In genomic region chr3:29666796-29667195, GRCm38 (mm10) we compare ENCODE assay signal across 10 mouse cellular contexts.
"Had no signal": no experiment of that assay in that cellular context is flagged by ENCODE, and none has a peak within 500 bp of the region (broad histone marks: within the 10 kb centered on the region; RNA-seq: fewer than 3 reads in every experiment).

No protein-coding gene starts in this region.

- H3K27ac ChIP-seq: limb, embryonic 12.5 days; liver, embryonic 14.5 days; midbrain, embryonic 13.5 days; stomach, embryonic 15.5 days had no signal

- H3K36me3 ChIP-seq: limb, embryonic 12.5 days; stomach, embryonic 15.5 days had no signal

- H3K27me3 ChIP-seq: limb, embryonic 12.5 days; midbrain, embryonic 13.5 days; stomach, embryonic 15.5 days had no signal

- H3K4me1 ChIP-seq: limb, embryonic 12.5 days; midbrain, embryonic 13.5 days; stomach, embryonic 15.5 days had no signal

- H3K9ac ChIP-seq: limb, embryonic 12.5 days; liver, embryonic 14.5 days; midbrain, embryonic 13.5 days; stomach, embryonic 15.5 days had no signal

- H3K4me2 ChIP-seq: limb, embryonic 12.5 days; midbrain, embryonic 13.5 days; stomach, embryonic 15.5 days had no signal

- H3K9me3 ChIP-seq: limb, embryonic 12.5 days; midbrain, embryonic 13.5 days; stomach, embryonic 15.5 days had no signal

- ATAC-seq: midbrain, embryonic 13.5 days had no signal

- H3K4me3 ChIP-seq: limb, embryonic 12.5 days; midbrain, embryonic 13.5 days; stomach, embryonic 15.5 days had no signal

- DNase-seq: kidney, adult 8-10 months; kidney, postnatal 25 days; liver; lung, adult 18-20 months; right cerebral cortex, postnatal 14 days; thymus, postnatal 36 days had no signal
